Mouse (Mus musculus) spleen, adult 2 months (tissue): Measurements from ENCODE around the gene Homer2. TPM values are rescaled to one million over a fixed set of nuclear protein-coding genes. Genes with fewer than 3 reads are reported as not detected.

Source experiments
- DNase-seq, 2 experiments: peaks; one replicate each; pipeline versions ENCODE4 v3.0.0 to v3.0.0-alpha.2; 2012 to 2021; ENCODE audit warnings: low spot score in 2 of 2, low read depth in 1 of 2
- H3K27ac ChIP-seq: fragments of 200-500 bp; 2 replicates; pipeline ENCODE4 v1.5.1; 2012; ENCODE audit warnings: low read length, inconsistent platforms; ENCODE audit not compliant: insufficient read depth
- H3K27me3 ChIP-seq: fragments of 200-500 bp; 2 replicates; pipeline ENCODE4 v1.6.1; 2012; ENCODE audit warnings: mild to moderate bottlenecking, moderate library complexity, low read length, inconsistent platforms; ENCODE audit not compliant: control insufficient read depth, insufficient read depth
- H3K36me3 ChIP-seq: fragments of 200-500 bp; 2 replicates; pipeline ENCODE4 v1.6.1; 2012; ENCODE audit warnings: mild to moderate bottlenecking, low read length, inconsistent platforms; ENCODE audit not compliant: control insufficient read depth, insufficient read depth
- H3K4me1 ChIP-seq: fragments of 200-500 bp; 2 replicates; pipeline ENCODE4 v1.6.1; 2011; ENCODE audit warnings: inconsistent platforms; ENCODE audit not compliant: control insufficient read depth, insufficient read depth, insufficient read length
- H3K4me3 ChIP-seq: fragments of 200-500 bp; 2 replicates; pipeline ENCODE4 v1.5.1; 2011; ENCODE audit warnings: mild to moderate bottlenecking, inconsistent platforms; ENCODE audit not compliant: insufficient read depth, insufficient read length; ENCODE audit errors: extremely low read depth
- CTCF ChIP-seq: fragments of 200-500 bp; IDR thresholded peaks from 2 replicates; pipeline ENCODE4 v1.5.1; 2011; ENCODE audit warnings: mild to moderate bottlenecking, inconsistent platforms; ENCODE audit not compliant: insufficient read depth, insufficient read length, insufficient replicate concordance; ENCODE audit errors: extremely low read depth
- POLR2A ChIP-seq: fragments of 200-500 bp; IDR thresholded peaks from 2 replicates; pipeline ENCODE4 v1.6.1; 2011; ENCODE audit warnings: low read depth, low read length, inconsistent platforms
- WGBS: fragments of 180-500 bp; shearing (Covaris S2); methylation state at CpG from one replicate; pipeline ENCODE4 v1.1.7; 2018; 5-methylcytosine and 5-hydroxymethylcytosine counted together
- polyA plus RNA-seq: library from polyadenylated mRNA; depleted of rRNA; stranded (reverse); fragments of >200 nt; gene quantifications from 2 replicates; pipeline ENCODE4 v1.2.3, GENCODE M21; 2012

The Homer2 gene
- polyA plus RNA-seq, 1 experiment: 0.95 TPM

GRCm38 (mm10) chr7:81685375-81685774 is 22.0 kb downstream of the Homer2 start:
- DNase-seq: no peak
- 81% methylated on average over 7 of the region's 7 CpGs for WGBS
- no peak for TF ChIP-seq POLR2A
- TF ChIP-seq CTCF: no peak
- Histone ChIP-seq H3K27ac (no peak overlapping the region), H3K27me3 (no peaks in the 10 kb centered on the region), H3K4me3 (no peak overlapping the region), H3K4me1 (no peaks in the 10 kb centered on the region), H3K36me3 (no peaks in the 10 kb centered on the region)

- no peak for TF ChIP-seq POLR2A
- no peak for TF ChIP-seq CTCF
- H3K4me1 ChIP-seq: no peaks in the 10 kb centered on the region
- H3K36me3 ChIP-seq: no peaks in the 10 kb centered on the region
- no peak overlapping the region for H3K27ac ChIP-seq
- no peak for DNase-seq
- no peaks in the 10 kb centered on the region for H3K27me3 ChIP-seq
- 77% methylated on average over 7 of the region's 7 CpGs for WGBS
- no peak overlapping the region for H3K4me3 ChIP-seq
Measured at GRCm38 (mm10) chr7:81683779-81684422, 23.4 kb downstream of the Homer2 start.

GRCm38 (mm10) chr7:81681386-81681785 is 25.9 kb downstream of the Homer2 start:
- no peaks in the 10 kb centered on the region for H3K36me3 ChIP-seq
- DNase-seq: no peak
- 74% methylated on average over 3 of the region's 3 CpGs for WGBS

GRCm38 (mm10) chr7:81673359-81674013 is 33.8 kb downstream of the Homer2 start:
- Histone ChIP-seq H3K27ac (no peak overlapping the region), H3K4me3 (no peak overlapping the region), H3K27me3 (no peaks in the 10 kb centered on the region), H3K36me3 (no peaks in the 10 kb centered on the region), H3K4me1 (no peaks in the 10 kb centered on the region)
- TF ChIP-seq POLR2A: no peak
- TF ChIP-seq CTCF: no peak
- DNase-seq: no peak
- WGBS: 65% methylated on average over 15 of the region's 15 CpGs

More at GRCm38 (mm10) chr7:81681386-81681785, 25.9 kb downstream of the Homer2 start:
- no peaks in the 10 kb centered on the region for H3K4me1 ChIP-seq
- no peak overlapping the region for H3K27ac ChIP-seq
- TF ChIP-seq POLR2A (no peak), CTCF (no peak)
- H3K4me3 ChIP-seq: no peak overlapping the region
- H3K27me3 ChIP-seq: no peaks in the 10 kb centered on the region

GRCm38 (mm10) chr7:81672735-81673291 is 34.5 kb downstream of the Homer2 start:
- TF ChIP-seq POLR2A (no peak), CTCF (no peak)
- Histone ChIP-seq H3K4me3 (no peak overlapping the region), H3K27ac (no peak overlapping the region), H3K27me3 (no peaks in the 10 kb centered on the region), H3K36me3 (no peaks in the 10 kb centered on the region), H3K4me1 (no peaks in the 10 kb centered on the region)
- DNase-seq: no peak
- WGBS: 47% methylated on average over 10 of the region's 10 CpGs

GRCm38 (mm10) chr7:81667156-81667555 is 40.2 kb downstream of the Homer2 start:
- DNase-seq: no peak
- TF ChIP-seq POLR2A (no peak), CTCF (no peak)

GRCm38 (mm10) chr7:81666585-81666984 is 40.7 kb downstream of the Homer2 start:
- Histone ChIP-seq H3K36me3 (no peaks in the 10 kb centered on the region), H3K4me1 (0 out of 2 replicates have a peak, but pooled peaks cover 2% of the 10 kb centered on the region), H3K27me3 (no peaks in the 10 kb centered on the region), H3K4me3 (no peak overlapping the region), H3K27ac (no peak overlapping the region)
- TF ChIP-seq POLR2A (no peak), CTCF (no peak)
- no peak for DNase-seq
- WGBS: 32% methylated on average over 9 of the region's 9 CpGs

More at GRCm38 (mm10) chr7:81667156-81667555, 40.2 kb downstream of the Homer2 start:
- Histone ChIP-seq H3K27ac (no peak overlapping the region), H3K36me3 (no peaks in the 10 kb centered on the region), H3K4me3 (no peak overlapping the region), H3K27me3 (no peaks in the 10 kb centered on the region), H3K4me1 (0 out of 2 replicates have a peak, but pooled peaks cover 2% of the 10 kb centered on the region)
- WGBS: 82% methylated on average over 4 of the region's 4 CpGs
